Mouse (Mus musculus): ENCODE measurements around the gene Spin2d. TPM values are rescaled to one million over a fixed set of nuclear protein-coding genes. Genes with fewer than 3 reads are reported as not detected.
"Not testable (repeated sequence)": the region's sequence is repeated elsewhere in the genome, so short reads cannot be mapped to it uniquely, and the experiment has no call there.

Spin2d gene
- not detected in 2 replicates for polyA plus RNA-seq (2012)

DNA sequence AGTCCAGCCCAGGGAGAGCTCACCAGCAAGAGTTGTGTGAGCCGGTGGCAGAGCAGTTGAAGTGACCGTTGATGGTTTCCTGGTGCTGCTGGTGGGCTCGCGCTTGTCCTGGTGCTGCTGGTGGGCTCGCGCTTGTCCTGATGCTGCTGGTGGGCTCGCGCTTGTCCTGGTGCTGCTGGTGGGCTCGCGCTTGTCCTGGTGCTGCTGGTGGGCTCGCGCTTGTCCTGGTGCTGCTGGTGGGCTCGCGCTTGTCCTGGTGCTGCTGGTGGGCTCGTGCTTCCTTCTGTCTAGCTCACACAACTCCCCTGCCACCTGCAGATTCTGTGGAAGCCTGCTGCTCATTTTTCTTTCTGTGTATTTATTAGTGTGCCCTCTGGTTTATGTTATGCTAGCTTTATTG, at the start of gene Spin2d:
TSS of gene Spin2d (minus strand) at position 101 of the 400 bp plus-strand sequence.
- not testable (repeated sequence) for H3K4me3 ChIP-seq (replicated peaks); H3K9me3 ChIP-seq (ENCODE audit: control insufficient read depth, low read length); H3K27me3 ChIP-seq (ENCODE audit: control insufficient read depth); H3K36me3 ChIP-seq (ENCODE audit: control insufficient read depth); H3K4me1 ChIP-seq (ENCODE audit: control insufficient read depth)

DNA sequence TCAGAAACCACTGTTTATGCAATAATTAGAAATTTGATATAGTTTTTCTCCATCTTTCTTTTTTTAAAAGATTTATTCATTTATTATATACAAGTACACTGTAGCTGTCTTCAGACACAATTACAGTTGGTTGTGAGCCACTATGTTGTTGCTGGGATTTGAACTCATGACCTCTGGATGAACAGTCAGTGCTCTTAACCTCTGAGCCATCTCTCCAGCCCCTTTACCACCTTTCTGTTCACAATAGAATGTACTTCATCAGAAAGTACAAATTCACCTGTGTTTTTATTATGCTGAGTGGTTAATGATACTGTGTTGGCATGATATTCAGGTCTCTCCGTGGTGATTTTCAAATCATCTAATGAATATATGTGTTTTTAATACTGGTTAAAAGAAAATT, 48.6 kb upstream of the Spin2d start:
- peaks cover 8% of the 10 kb centered on the region for H3K9me3 ChIP-seq (ENCODE audit: control insufficient read depth, low read length)
- H3K27me3 ChIP-seq (ENCODE audit: control insufficient read depth), result peaks cover 14% of the 10 kb centered on the region
- H3K36me3 ChIP-seq (ENCODE audit: control insufficient read depth), result no peaks in the 10 kb centered on the region
- peaks cover 12% of the 10 kb centered on the region for H3K4me1 ChIP-seq (ENCODE audit: control insufficient read depth)
- H3K4me3 ChIP-seq (replicated peaks), result no peak overlapping the region
- no peak for TF ChIP-seq GATA1 (IDR thresholded peaks at IDR 0.05; ENCODE audit: low read length)
- no peak for TF ChIP-seq TAL1 (IDR thresholded peaks at IDR 0.05; ENCODE audit: low read length)

DNA sequence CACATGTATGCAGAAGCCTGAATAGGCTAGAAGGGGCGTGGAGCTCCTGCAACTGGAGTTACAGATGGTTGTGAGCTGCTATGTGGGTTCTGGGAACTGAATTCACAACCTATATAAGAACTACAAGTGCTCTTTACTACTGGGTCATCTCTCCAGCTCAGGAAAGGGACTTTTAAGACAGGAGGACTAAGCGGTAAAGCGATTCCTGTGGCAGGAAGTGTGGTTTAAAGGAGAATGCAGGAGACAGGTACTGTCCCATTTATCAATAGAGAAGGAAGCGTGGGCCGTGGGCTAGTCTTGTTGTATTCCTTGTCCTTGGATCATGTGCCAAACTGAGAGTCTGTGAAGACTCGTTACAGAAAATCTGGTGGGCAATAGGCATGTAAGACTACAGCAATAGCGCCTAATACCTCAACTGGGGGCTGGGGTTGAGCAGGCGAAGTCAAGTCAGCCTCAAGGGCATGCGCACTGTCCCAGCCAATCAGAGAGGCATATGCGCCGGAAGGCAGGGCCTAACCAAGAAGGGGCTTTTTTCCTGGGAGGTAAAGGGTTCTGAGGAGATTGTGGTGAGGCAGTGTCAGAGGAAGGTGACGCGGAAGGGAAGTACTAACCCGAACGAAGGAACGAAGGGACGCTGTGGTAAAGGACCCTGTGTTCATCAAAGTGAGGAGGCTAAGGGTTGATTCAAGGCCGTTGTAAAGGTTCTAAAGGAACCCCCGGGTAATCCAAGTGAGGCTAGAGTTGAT, 37.2 kb upstream of the Spin2d start, which contains the start of gene Xlr4b:
TSS of gene Xlr4b (plus strand) at position 515 of the 746 bp plus-strand sequence.
- H3K4me3 ChIP-seq (replicated peaks); H3K9me3 ChIP-seq (ENCODE audit: control insufficient read depth, low read length); H3K4me1 ChIP-seq (ENCODE audit: control insufficient read depth); H3K36me3 ChIP-seq (ENCODE audit: control insufficient read depth); H3K27me3 ChIP-seq (ENCODE audit: control insufficient read depth): not testable (repeated sequence)

DNA sequence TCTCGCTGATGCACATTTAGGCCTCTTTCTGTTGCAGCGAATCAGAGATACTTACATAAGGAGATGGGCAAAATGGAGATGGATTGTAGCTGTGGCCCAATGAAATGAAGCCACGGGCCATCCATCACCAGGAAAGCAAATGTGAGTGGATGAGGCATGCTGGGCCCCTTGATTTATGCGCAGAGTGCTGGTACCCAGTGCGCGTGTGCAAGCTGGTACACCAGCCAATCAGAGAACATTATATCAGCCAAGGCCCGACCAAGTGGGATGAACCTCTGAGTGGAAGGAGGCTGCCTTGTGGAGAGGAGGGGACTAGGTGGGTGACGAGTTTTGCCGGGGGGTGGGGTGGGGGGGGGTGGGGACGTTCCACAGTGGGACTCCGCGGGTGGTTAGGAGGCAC, 15.1 kb upstream of the Spin2d start, which contains the start of gene Xlr3b:
TSS of gene Xlr3b (plus strand) at position 274 of the 400 bp plus-strand sequence.
- not testable (repeated sequence) for H3K36me3 ChIP-seq (ENCODE audit: control insufficient read depth); H3K4me3 ChIP-seq (replicated peaks); H3K9me3 ChIP-seq (ENCODE audit: control insufficient read depth, low read length); H3K4me1 ChIP-seq (ENCODE audit: control insufficient read depth); H3K27me3 ChIP-seq (ENCODE audit: control insufficient read depth)

DNA sequence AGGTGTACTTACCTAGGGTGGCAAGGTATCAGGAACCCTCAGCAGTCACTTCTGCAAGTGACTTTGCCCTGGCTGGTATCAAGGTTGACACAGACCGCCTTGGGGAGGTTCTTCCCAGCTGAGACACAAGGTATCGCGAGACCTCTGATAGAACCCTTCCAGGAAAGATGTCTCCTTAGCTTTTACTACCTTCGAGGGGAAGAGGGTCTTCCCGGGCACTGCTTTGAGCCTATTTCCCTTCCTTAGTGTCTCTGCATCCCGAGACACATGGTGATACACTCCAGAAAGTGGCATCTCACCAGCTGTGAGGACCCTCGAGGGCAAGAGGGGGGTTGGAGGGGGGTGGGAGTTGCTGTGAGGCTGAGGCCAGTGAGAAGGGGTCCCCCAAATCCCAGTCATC, 27.4 kb downstream of the Spin2d start, which contains the start of gene DXBay18:
TSS of gene DXBay18 (minus strand) at position 101 of the 400 bp plus-strand sequence.
- not testable (repeated sequence) for H3K36me3 ChIP-seq (ENCODE audit: control insufficient read depth); H3K9me3 ChIP-seq (ENCODE audit: control insufficient read depth, low read length); H3K4me3 ChIP-seq (replicated peaks); H3K27me3 ChIP-seq (ENCODE audit: control insufficient read depth); H3K4me1 ChIP-seq (ENCODE audit: control insufficient read depth)

DNA sequence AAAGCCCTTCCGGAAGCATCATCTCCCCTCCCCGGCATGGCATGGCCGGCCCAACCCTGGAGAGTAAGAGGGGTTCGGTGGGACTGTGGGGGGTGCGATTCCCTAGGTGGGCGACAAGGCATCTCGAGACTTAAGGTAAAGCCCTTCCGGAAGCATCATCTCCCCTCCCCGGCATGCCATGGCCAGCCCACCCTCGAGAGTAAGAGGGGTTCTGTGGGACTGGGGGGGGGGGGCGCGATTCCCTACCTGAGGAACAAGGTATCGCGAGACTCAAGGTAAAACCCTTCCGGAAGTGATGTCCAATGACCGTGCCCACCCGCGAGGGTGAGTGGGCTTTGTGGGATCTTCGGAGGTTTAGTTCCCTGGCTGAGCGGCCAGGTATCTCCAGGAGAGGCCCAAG, 28.3 kb downstream of the Spin2d start, which contains the start of gene Xlr5b:
TSS of gene Xlr5b (plus strand) at position 301 of the 400 bp plus-strand sequence.
- H3K4me3 ChIP-seq (replicated peaks), result not testable (repeated sequence)

DNA sequence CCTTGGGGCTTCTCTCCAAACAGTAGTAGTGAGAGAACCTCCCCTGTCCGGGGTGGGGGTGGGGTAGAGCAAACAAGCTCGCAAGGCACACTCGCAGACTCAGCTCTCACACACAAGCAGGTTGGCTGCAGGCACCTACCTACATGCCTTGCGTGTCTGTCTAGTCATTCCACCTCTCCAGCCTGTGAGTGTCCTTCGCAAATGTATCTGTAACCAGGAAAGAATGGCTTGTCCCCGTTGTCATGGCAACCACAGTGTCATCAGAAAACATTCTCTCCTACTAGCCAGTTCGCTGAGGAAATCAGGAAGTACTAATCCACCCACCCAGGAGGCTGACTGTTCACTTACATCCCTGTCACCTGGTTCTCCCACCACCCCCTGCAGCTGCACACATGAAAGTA, 33.6 kb downstream of the Spin2d start:
- H3K36me3 ChIP-seq (ENCODE audit: control insufficient read depth); H3K4me1 ChIP-seq (ENCODE audit: control insufficient read depth); H3K9me3 ChIP-seq (ENCODE audit: control insufficient read depth, low read length); H3K4me3 ChIP-seq (replicated peaks); H3K27me3 ChIP-seq (ENCODE audit: control insufficient read depth): not testable (repeated sequence)

More for the DNA sequence above, 28.3 kb downstream of the Spin2d start, which contains the start of gene Xlr5b:
- H3K36me3 ChIP-seq (ENCODE audit: control insufficient read depth); H3K9me3 ChIP-seq (ENCODE audit: control insufficient read depth, low read length); H3K4me1 ChIP-seq (ENCODE audit: control insufficient read depth); H3K27me3 ChIP-seq (ENCODE audit: control insufficient read depth): not testable (repeated sequence)

Other genes with a start within 250 kb of the Spin2d start
- gene Zfp185, start 189.7 kb downstream of the Spin2d start, polyA plus RNA-seq (2012), result 0.01 TPM in 1 of 2 replicates, not detected in the other
- gene Pnma5, start 139.9 kb downstream of the Spin2d start, polyA plus RNA-seq (2012), result not detected in 2 replicates
- not detected in 2 replicates for gene Pnma3, start 112.2 kb downstream of the Spin2d start, polyA plus RNA-seq (2012)
- gene Xlr4a, start 94.5 kb downstream of the Spin2d start, polyA plus RNA-seq (2012), result not detected in 2 replicates
- gene Xlr3a, start 79.9 kb downstream of the Spin2d start, polyA plus RNA-seq (2012), result not detected in 2 replicates
- not detected in 2 replicates for gene Gm14685, start 59.9 kb downstream of the Spin2d start, polyA plus RNA-seq (2012)
- gene Xlr5b, start 28.2 kb downstream of the Spin2d start, polyA plus RNA-seq (2012), result not detected in 2 replicates
- gene DXBay18, start 27.5 kb downstream of the Spin2d start, polyA plus RNA-seq (2012), result not detected in 2 replicates
- gene Xlr3b, start 15.2 kb upstream of the Spin2d start, polyA plus RNA-seq (2012), result not detected in 2 replicates
- not detected in 2 replicates for gene Xlr4b, start 37.3 kb upstream of the Spin2d start, polyA plus RNA-seq (2012)
- gene F8a, start 51.3 kb upstream of the Spin2d start, polyA plus RNA-seq (2012), result 0.45 and 0.53 TPM in 2 replicates
- 0.19 TPM in 1 of 2 replicates, not detected in the other for gene Xlr4c, start 66.1 kb upstream of the Spin2d start, polyA plus RNA-seq (2012)
- gene Xlr3c, start 88.4 kb upstream of the Spin2d start, polyA plus RNA-seq (2012), result not detected in 2 replicates
- not detected in 2 replicates for gene Xlr5a, start 116.0 kb upstream of the Spin2d start, polyA plus RNA-seq (2012)
- not detected in 2 replicates for gene Xlr5c, start 116.0 kb upstream of the Spin2d start, polyA plus RNA-seq (2012)
- gene Gm45015, start 159.9 kb upstream of the Spin2d start, polyA plus RNA-seq (2012), result not detected in 2 replicates
- gene Zfp275, start 165.6 kb upstream of the Spin2d start, polyA plus RNA-seq (2012), result 0.01 and 0.02 TPM in 2 replicates
- gene Gm18336, start 221.7 kb upstream of the Spin2d start, polyA plus RNA-seq (2012), result not detected in 2 replicates
- gene Zfp92, start 234.1 kb upstream of the Spin2d start, polyA plus RNA-seq (2012), result not detected in 2 replicates

Data from erythroblast, embryonic 14.5 days (primary cell).